Mouse (Mus musculus) small intestine, adult 2 months (tissue): ENCODE measurements around the gene Fbn1. TPM values are rescaled to one million over a fixed set of nuclear protein-coding genes. Genes with fewer than 3 reads are reported as not detected.

Source experiments
- H3K27ac ChIP-seq: fragments of 200-500 bp; 2 replicates; pipeline ENCODE4 v1.5.1; 2012; ENCODE audit warnings: low read depth, low read length, control low read depth, inconsistent platforms; ENCODE audit not compliant: insufficient read depth
- H3K27me3 ChIP-seq: fragments of 200-500 bp; 2 replicates; pipeline ENCODE4 v1.6.1; 2012; ENCODE audit warnings: mild to moderate bottlenecking, moderate library complexity, low read length, inconsistent platforms; ENCODE audit not compliant: control insufficient read depth, insufficient read depth
- H3K36me3 ChIP-seq: fragments of 200-500 bp; 2 replicates; pipeline ENCODE4 v1.6.1; 2012; ENCODE audit warnings: mild to moderate bottlenecking, low read length, control low read depth, inconsistent platforms; ENCODE audit not compliant: control insufficient read depth, insufficient read depth
- H3K4me1 ChIP-seq: fragments of 200-500 bp; 2 replicates; pipeline ENCODE4 v1.6.1; 2012; ENCODE audit warnings: low read length, inconsistent platforms, mixed read lengths; ENCODE audit not compliant: control insufficient read depth, insufficient read depth, insufficient read length
- H3K4me3 ChIP-seq: fragments of 200-500 bp; 2 replicates; pipeline ENCODE4 v1.5.1; 2012; ENCODE audit warnings: low read depth, mild to moderate bottlenecking, control low read depth, inconsistent platforms, low read length, moderate library complexity
- CTCF ChIP-seq: fragments of 200-500 bp; IDR thresholded peaks from 2 replicates; pipeline ENCODE4 v1.5.1; 2012; ENCODE audit warnings: low read depth, mild to moderate bottlenecking, control low read depth, inconsistent platforms, low read length, moderate library complexity, mixed read lengths; ENCODE audit not compliant: insufficient replicate concordance, insufficient read length; ENCODE audit errors: extremely low read depth
- POLR2A ChIP-seq: fragments of 200-500 bp; IDR thresholded peaks from 2 replicates; pipeline ENCODE4 v1.6.1; 2012; ENCODE audit warnings: low read depth, mild to moderate bottlenecking, control low read depth, inconsistent platforms, low read length, moderate library complexity
- WGBS: fragments of 180-500 bp; shearing (Covaris S2); methylation state at CpG from one replicate; pipeline ENCODE4 v1.1.7; 2018; 5-methylcytosine and 5-hydroxymethylcytosine counted together
- polyA plus RNA-seq: library from polyadenylated mRNA; depleted of rRNA; stranded (reverse); fragments of >200 nt; gene quantifications from 2 replicates; pipeline ENCODE4 v1.2.3, GENCODE M21; 2012

Gene Fbn1
- polyA plus RNA-seq, 1 experiment, result 5.1 TPM

DNA sequence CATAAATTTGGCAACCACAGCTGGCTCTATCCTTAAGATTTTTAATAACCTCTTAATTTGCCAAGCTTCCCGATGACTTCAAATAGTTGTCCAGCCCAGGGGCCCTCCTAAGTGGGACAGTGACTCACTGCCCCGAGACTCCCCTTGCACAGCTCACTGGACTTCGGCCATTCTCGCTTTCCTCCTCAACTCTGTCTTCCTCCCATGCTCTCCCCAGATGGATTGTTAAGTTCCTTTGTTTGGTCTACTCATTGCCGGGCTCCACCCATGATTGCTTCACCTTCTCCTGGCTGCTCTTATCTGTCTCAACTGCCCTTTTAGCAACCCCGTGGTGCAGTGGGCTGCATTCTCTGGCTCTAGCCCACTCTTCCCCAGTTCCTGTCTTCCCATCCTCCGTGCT lies 229.3 kb downstream of the Fbn1 start:
- WGBS, result 13% methylated on average over 7 of the region's 7 CpGs
- TF ChIP-seq CTCF (no peak), POLR2A (no peak)
- Histone ChIP-seq H3K27me3 (no peaks in the 10 kb centered on the region), H3K36me3 (no peaks in the 10 kb centered on the region), H3K4me3 (no peak overlapping the region), H3K27ac (no peak overlapping the region), H3K4me1 (no peaks in the 10 kb centered on the region)

DNA sequence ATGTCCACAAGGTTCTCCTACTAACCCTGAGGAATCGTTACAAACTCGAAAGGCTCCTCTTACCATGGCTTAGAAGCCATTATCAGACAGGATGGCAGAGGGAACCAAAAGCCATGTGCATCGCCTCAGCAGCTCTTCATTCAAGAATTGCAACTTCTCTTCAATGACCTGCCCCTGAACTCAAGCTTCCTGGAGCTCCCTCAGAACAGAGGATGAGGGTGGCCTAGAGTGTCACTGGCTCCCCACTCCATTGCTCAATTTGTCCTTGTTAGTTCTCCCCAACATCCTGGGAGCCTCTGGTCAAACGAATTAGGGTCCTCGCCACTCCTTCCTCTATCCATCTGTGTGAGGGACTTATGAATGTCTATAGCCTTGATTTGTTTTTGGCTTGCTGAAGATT lies 231.1 kb downstream of the Fbn1 start:
- 88% methylated on average over 5 of the region's 5 CpGs for WGBS
- no peaks in the 10 kb centered on the region for H3K36me3 ChIP-seq

DNA sequence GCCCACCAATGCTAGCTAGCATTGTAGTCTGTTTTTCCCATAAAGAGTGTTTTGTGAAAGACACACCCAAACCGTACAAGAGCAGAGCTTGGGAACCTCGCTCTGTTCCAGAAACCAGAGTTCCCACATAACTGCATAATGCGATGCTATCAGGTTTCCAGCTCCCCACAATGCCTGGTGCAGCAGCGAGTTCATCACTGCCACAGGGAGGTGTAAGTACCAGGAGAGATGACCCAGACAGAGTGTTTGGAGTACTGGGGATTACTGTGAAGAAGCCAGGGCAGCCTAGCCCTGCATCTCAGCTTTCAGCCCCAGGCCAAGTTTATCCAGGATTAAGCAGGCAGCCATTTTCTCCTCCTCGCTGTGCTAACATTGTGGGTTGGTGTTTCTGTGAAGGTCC lies 232.2 kb downstream of the Fbn1 start:
- no peak overlapping the region for H3K27ac ChIP-seq
- TF ChIP-seq POLR2A (no peak), CTCF (no peak)
- no peaks in the 10 kb centered on the region for H3K36me3 ChIP-seq
- H3K4me3 ChIP-seq, result no peak overlapping the region
- no peaks in the 10 kb centered on the region for H3K4me1 ChIP-seq
- H3K27me3 ChIP-seq, result no peaks in the 10 kb centered on the region
- 71% methylated on average over 5 of the region's 5 CpGs for WGBS

More for the DNA sequence above, 231.1 kb downstream of the Fbn1 start:
- H3K4me1 ChIP-seq, result no peaks in the 10 kb centered on the region
- TF ChIP-seq POLR2A, result no peak
- TF ChIP-seq CTCF, result no peak
- H3K27me3 ChIP-seq, result no peaks in the 10 kb centered on the region
- no peak overlapping the region for H3K4me3 ChIP-seq
- H3K27ac ChIP-seq, result no peak overlapping the region

DNA sequence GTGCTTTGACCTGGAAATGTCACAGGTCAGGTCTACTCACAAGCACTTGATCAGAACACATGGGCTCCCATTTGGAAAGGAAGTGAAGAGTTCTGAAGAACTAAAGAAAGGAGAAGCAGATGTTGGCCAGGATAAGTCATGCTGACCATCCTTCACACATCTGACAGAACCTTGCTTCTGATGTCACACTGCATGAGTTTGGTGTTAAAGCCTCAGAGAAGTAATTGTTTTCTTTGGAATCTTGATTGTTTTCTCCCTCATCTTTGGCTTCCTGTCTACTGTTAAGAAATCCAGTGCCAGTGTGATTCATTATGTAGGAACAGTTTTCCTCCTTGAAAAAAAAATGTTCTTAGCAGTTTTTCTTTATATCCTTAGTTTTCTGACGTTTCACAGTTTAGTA lies 238.9 kb downstream of the Fbn1 start:
- 76% methylated on average over 1 of the region's 1 CpGs for WGBS
- TF ChIP-seq CTCF (no peak), POLR2A (no peak)
- Histone ChIP-seq H3K27ac (no peak overlapping the region), H3K4me1 (no peaks in the 10 kb centered on the region), H3K36me3 (no peaks in the 10 kb centered on the region), H3K4me3 (no peak overlapping the region), H3K27me3 (no peaks in the 10 kb centered on the region)

DNA sequence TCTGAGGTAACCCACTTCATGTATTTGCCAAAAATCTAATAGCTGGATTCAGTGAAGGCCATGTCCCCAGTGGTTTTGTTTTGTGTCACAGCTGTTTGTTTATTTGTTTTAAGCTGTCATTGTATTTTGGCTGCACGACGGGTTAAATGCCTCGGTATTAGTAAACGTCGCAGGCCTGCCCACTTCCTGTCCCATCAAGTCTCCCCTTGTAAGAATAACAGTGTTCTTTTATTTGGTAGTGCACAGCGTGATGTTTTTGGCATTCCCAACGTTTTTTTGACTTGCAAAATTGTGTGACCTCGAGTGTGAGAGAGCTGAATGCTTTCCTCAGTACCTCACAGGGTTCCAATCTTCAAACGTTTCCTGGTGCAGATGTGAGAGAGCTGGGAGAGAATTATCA lies 244.0 kb downstream of the Fbn1 start:
- 27% methylated on average over 9 of the region's 9 CpGs for WGBS
- no peak for TF ChIP-seq CTCF
- TF ChIP-seq POLR2A, result no peak
- no peaks in the 10 kb centered on the region for H3K4me1 ChIP-seq
- no peaks in the 10 kb centered on the region for H3K27me3 ChIP-seq
- no peaks in the 10 kb centered on the region for H3K36me3 ChIP-seq
- H3K27ac ChIP-seq, result no peak overlapping the region
- no peak overlapping the region for H3K4me3 ChIP-seq

DNA sequence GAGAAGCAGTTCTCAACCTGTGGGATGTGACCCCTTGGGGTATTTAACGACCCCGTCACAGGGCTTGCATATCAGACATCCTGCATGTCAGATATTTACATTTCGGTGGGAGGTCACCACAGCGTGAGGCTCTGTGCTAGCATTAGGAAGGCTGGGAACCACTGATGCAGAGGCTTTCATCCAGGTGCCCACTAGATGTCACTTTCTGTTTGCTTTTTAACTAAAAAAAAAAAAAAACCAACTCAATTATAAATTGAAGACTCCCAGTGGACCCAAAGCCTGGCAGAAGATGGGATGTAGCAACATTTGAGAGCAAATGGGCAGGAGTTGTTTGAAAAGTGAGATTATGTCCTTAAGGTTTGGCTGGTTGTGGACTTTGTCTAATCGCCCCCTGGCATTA lies 244.7 kb downstream of the Fbn1 start:
- WGBS, result 22% methylated on average over 5 of the region's 5 CpGs
- no peaks in the 10 kb centered on the region for H3K27me3 ChIP-seq
- TF ChIP-seq CTCF (no peak), POLR2A (no peak)
- no peak overlapping the region for H3K4me3 ChIP-seq
- no peaks in the 10 kb centered on the region for H3K4me1 ChIP-seq
- no peaks in the 10 kb centered on the region; the same call in 1 of the 2 replicates for H3K36me3 ChIP-seq
- H3K27ac ChIP-seq, result no peak overlapping the region

DNA sequence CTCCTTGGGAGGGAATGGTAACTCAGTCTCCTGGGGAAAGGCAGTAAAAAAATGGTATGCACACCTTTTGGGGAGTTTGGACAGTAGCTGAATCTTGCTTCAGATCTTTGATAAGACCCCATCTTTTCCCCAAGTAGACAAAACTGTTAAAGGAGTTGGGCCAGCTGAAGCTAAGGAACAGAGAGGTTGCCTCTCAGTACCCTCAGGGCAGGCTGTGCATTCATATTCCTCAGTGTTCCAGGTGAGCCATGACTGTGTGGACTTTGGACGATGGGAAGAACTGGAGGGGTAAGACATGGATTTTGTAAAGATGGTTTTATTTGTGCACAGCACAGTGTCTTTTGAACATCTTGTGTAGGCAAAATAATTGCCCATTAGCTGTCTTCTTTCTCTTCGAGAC lies 247.5 kb downstream of the Fbn1 start:
- no peaks in the 10 kb centered on the region for H3K27me3 ChIP-seq
- no peak for TF ChIP-seq CTCF
- TF ChIP-seq POLR2A, result no peak
- H3K4me1 ChIP-seq, result no peaks in the 10 kb centered on the region
- H3K36me3 ChIP-seq, result peaks cover 10% of the 10 kb centered on the region
- H3K4me3 ChIP-seq, result no peak overlapping the region
- no peak overlapping the region for H3K27ac ChIP-seq
- WGBS, result 71% methylated on average over 2 of the region's 2 CpGs
